Mouse (Mus musculus): ENCODE data around the gene Tmem87a. TPM values are rescaled to one million over a fixed set of nuclear protein-coding genes. Genes with fewer than 3 reads are reported as not detected.

Tmem87a gene
- polyA plus RNA-seq, 1 experiment from 2014 or later = 3.6 TPM

DNA sequence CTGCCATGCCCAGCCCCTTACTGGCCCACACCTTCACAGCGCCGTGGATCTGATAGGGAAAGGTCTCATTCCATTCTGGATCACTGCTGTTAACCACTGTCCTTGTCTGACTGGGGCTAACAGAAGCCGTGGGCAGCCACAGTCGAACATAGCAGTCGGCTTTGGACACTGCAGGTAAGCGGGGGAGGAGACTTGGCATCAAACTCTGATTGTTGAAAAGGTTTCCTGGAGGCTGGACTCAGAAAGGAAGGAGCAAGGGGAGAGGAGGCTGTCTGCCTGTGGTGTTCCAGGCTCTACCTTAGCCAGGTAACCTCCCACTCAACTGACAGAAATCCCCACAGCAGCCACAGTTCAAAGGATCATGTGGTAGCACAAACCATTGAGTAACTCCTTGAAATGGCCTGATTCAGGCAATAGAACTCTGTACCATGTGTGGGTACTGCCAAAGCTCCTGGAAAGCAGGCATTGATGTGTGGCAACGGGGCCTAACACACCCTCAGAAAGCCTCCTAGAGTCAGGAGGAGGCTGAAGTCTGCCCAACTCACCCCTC is 91.6 kb downstream of the Tmem87a start:
- H3K9me3 ChIP-seq (replicated peaks) = no peaks in the 10 kb centered on the region
- no peaks in the 10 kb centered on the region for H3K27me3 ChIP-seq
- no peak for ATAC-seq (ENCODE audit: insufficient read depth)
- H3K4me1 ChIP-seq (replicated peaks) = no peaks in the 10 kb centered on the region
- H3K27ac ChIP-seq (replicated peaks) = no peak overlapping the region
- WGBS (ENCODE audit: insufficient replicate concordance) = 61% methylated on average over 7 of the region's 7 CpGs
- H3K9ac ChIP-seq = no peak overlapping the region
- H3K4me2 ChIP-seq = no peak overlapping the region
- H3K4me3 ChIP-seq (replicated peaks) = no peak overlapping the region
- H3K36me3 ChIP-seq (replicated peaks) = peaks cover 10% of the 10 kb centered on the region

Other genes starting within 250 kb of the Tmem87a start
- 23.4 and 29.0 TPM in 2 replicates for gene Ehd4, start 249.5 kb downstream of the Tmem87a start, polyA plus RNA-seq (2015; fragmentation: Nextera tagmentation; extraction: Ambion mirVana)
- 0.02 TPM in 1 of 2 replicates, not detected in the other for gene Pla2g4e, start 158.8 kb downstream of the Tmem87a start, polyA plus RNA-seq (2015; fragmentation: Nextera tagmentation; extraction: Ambion mirVana)
- not detected in 2 replicates for gene Pla2g4d, start 114.9 kb downstream of the Tmem87a start, polyA plus RNA-seq (2015; fragmentation: Nextera tagmentation; extraction: Ambion mirVana)
- 0.05 TPM in 1 of 2 replicates, not detected in the other for gene Pla2g4f, start 89.9 kb downstream of the Tmem87a start, polyA plus RNA-seq (2015; fragmentation: Nextera tagmentation; extraction: Ambion mirVana)
- gene Vps39, start 51.0 kb downstream of the Tmem87a start, polyA plus RNA-seq (2015; fragmentation: Nextera tagmentation; extraction: Ambion mirVana) = 6.8 and 7.7 TPM in 2 replicates
- 6.0 and 6.9 TPM in 2 replicates for gene Ganc, start 217 bp downstream of the Tmem87a start, polyA plus RNA-seq (2015; fragmentation: Nextera tagmentation; extraction: Ambion mirVana)
- gene Capn3, start 51.9 kb upstream of the Tmem87a start, polyA plus RNA-seq (2015; fragmentation: Nextera tagmentation; extraction: Ambion mirVana) = 3.5 and 4.9 TPM in 2 replicates
- gene Zfp106, start 159.7 kb upstream of the Tmem87a start, polyA plus RNA-seq (2015; fragmentation: Nextera tagmentation; extraction: Ambion mirVana) = 17.4 and 18.1 TPM in 2 replicates
- 24.7 and 27.4 TPM in 2 replicates for gene Snap23, start 163.6 kb upstream of the Tmem87a start, polyA plus RNA-seq (2015; fragmentation: Nextera tagmentation; extraction: Ambion mirVana)
- gene Haus2, start 205.3 kb upstream of the Tmem87a start, polyA plus RNA-seq (2015; fragmentation: Nextera tagmentation; extraction: Ambion mirVana) = 10.4 and 10.8 TPM in 2 replicates
- 10.9 and 11.8 TPM in 2 replicates for gene Lrrc57, start 205.4 kb upstream of the Tmem87a start, polyA plus RNA-seq (2015; fragmentation: Nextera tagmentation; extraction: Ambion mirVana)
- 0.99 and 1.0 TPM in 2 replicates for gene Stard9, start 225.0 kb upstream of the Tmem87a start, polyA plus RNA-seq (2015; fragmentation: Nextera tagmentation; extraction: Ambion mirVana)

All from liver, embryonic 15.5 days (tissue).